Mouse (Mus musculus) kidney, adult 2 months (tissue): ENCODE measurements at regions not wholly inside any gene's neighbourhood (a gene's known extent, or its start where the extent isn't known, plus 50 kb on each side); places are given as distances from the start of the nearest gene placed in this dataset.

Source experiments
- CTCF ChIP-seq: fragments of 200-500 bp; conservative IDR thresholded peaks from 2 replicates; pipeline ENCODE4 v1.5.1; 2011; ENCODE audit warnings: low read depth, mild to moderate bottlenecking, control low read depth, low read length, moderate library complexity, mixed read lengths; ENCODE audit not compliant: insufficient read depth, insufficient read length
- POLR2A ChIP-seq: fragments of 200-500 bp; IDR thresholded peaks from one replicate; pipeline ENCODE4 v1.6.1; 2011; ENCODE audit warnings: low read depth, low read length, control low read depth

GRCm38 (mm10) chr16:53201449-53201848 lies 747.6 kb upstream of the Alcam start:
- TF ChIP-seq CTCF (no peak), POLR2A (no peak)
